Mouse (Mus musculus) adrenal gland, postnatal 25 days (tissue): Measurements from ENCODE around the gene Ppp2r2c. TPM values are rescaled to one million over a fixed set of nuclear protein-coding genes. Genes with fewer than 3 reads are reported as not detected.

ENCODE experiments used
- DNase-seq: peaks from one replicate; pipeline ENCODE4 v3.0.0; 2021; ENCODE audit warnings: mixed read lengths
- total RNA-seq: library from RNA; stranded (reverse); gene quantifications from 2 replicates; pipeline ENCODE4 v1.2.3, GENCODE M21; 2021

The Ppp2r2c gene
- total RNA-seq, 1 experiment from 2014 or later, result 7.5 TPM

DNA sequence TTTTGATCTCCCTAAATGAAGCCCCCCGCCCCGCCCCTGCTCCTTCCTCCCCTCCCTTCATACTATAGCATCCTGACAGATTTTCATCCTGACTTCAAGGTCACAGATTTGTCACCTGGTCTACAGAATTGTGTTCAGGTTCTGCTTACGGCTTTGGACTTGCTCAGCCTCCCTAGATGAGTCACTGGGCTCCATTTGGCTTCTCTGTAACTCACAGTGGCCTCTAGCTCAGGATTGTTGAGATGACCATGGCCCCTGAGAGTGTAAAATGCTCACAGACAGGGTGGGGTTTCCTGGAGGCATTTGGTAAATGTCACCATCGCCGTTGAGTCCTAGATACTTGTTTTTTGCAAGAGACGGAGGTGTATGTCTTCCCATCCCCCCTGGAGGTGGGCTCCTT is 2.6 kb downstream of the Ppp2r2c start:
- DNase-seq, result no peak

GRCm38 (mm10) chr5:36875956-36876355 is 7.6 kb downstream of the Ppp2r2c start:
- no peak for DNase-seq

GRCm38 (mm10) chr5:36876777-36877396 is 8.6 kb downstream of the Ppp2r2c start:
- DNase-seq, result no peak

GRCm38 (mm10) chr5:36877641-36878040 is 9.3 kb downstream of the Ppp2r2c start:
- DNase-seq, result no peak

DNA sequence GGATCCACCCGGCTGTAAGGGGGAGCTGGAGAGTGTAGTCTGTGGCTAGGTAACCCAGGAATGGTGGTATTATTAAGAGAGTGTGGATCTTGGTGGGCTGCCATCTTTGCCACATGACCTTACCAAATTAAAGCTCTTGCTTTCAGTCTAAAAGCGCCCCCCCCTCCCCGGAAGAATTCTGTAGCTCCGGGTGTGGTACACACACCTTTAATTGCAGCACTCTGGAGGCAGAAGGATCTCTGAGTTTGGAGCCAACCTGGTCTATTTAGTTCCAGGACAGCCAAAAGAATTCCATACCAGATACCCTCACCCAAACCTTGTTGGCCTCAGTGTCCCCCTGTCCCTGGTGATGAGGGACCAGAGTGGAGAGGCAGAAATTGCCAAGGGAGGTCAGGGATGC is 10.5 kb downstream of the Ppp2r2c start:
- no peak for DNase-seq

DNA sequence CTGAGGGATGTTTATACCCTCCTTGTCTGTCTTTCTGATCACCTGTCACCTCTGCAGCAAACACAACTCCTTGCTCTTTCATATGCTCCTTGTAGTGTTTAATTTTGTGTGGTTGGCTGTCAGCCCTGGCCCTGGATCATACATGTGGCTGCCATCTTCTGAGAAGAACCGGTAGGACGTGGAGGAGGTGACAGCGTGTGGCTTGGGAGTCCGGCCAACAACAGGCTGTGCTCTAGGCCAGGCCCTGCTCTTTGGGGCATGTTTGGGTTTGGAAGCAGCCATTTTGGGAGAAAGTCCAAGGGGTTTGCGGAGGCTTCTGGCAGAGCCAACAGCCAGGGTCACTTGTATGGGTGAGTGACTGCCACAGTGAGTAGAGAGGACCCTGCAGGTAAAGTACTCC is 12.3 kb downstream of the Ppp2r2c start:
- DNase-seq, result no peak

DNA sequence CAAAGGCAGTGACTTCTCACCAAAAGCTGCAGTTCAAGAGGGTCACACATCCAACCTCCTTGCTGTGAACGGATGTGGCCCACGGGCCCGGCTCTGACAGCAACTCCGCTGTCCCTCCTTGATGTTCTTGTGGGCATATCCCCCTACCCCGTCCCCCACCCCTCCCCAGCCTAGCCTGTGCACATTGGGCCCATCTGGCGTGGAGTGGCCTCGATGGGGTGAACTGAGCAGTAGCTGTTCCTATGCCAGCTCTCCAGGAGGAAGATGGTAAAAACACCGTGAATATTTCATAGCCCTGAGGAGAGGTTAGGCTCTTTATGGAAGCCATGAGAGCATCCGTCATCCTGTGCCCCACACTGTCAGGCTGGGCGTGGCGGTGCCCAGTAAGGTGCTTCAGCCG is 15.2 kb downstream of the Ppp2r2c start:
- no peak for DNase-seq

DNA sequence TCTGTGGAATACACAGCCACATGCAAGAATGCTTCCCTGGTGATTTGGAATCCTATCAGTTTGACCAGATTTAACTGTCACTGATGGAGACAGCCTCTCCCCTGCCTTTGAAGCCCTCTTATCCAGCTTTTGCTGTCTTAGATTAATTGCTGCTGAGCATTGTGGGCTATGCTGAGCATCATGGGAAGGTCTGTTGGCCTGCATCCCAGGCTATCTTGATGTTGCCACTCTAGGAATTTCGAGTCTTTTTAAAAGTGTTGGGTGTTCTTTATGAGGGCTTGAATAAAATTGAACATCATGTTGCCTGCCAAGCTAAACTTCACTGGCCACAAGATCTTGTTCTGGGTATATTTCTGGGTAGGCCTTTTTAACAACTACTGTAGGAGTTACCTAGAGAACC is 16.8 kb downstream of the Ppp2r2c start:
- no peak for DNase-seq

DNA sequence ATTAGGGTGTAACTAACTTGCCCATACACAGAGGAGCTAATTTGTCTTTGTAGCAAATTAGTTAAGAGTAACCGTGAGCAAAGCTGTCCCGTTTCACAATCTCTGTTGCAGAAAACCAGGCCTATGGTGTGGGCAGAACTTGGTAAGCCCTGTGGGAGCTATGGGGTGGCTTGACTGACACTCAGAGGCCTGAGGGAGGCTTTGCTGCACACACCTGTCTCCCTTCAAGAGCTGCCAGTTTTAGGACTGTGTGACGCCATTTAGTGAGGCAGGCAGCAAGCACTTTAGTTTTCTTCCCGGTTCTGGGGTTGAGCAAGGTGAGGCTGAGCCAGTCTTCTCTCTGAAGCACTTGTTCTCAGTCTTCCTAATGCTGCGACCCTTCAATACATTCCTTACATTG is 17.3 kb downstream of the Ppp2r2c start:
- DNase-seq, result no peak

GRCm38 (mm10) chr5:36886298-36886697 is 18.0 kb downstream of the Ppp2r2c start:
- DNase-seq, result no peak

GRCm38 (mm10) chr5:36886852-36887283 is 18.6 kb downstream of the Ppp2r2c start:
- no peak for DNase-seq

DNA sequence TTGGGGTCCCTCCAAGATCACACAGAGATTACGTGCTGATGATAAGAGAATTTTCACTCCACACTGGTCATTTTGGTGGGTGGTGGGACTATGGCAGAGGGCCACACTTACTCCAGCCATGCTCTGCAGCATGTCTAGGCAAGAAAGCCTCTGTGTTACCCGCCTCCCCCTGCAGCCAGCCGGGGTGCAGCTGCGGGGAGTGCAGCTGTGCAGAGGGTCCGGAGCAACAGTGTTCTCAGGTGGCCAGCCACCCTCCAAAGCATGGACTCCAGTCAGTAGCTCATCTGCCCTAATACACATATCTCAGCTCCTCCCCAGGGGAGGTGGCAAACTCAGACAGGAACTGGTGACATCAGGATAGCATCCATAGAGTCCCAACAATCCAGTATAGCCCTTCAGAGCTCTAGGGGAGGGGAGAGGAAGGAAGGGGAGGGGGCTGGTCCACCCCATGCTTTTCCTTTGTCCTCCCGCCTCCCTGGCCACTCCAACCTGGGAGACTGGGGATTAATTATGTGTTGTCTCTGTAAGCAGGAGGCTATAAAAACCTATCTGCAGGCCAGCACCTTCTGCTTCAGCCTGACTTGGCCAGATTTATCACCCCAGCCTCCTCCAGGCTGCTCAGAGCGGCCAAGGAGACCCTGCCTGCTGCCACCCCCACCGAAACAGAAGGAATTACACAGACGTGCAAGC is 19.1 kb downstream of the Ppp2r2c start:
- no peak for DNase-seq

GRCm38 (mm10) chr5:36888501-36888900 is 20.2 kb downstream of the Ppp2r2c start:
- no peak for DNase-seq

DNA sequence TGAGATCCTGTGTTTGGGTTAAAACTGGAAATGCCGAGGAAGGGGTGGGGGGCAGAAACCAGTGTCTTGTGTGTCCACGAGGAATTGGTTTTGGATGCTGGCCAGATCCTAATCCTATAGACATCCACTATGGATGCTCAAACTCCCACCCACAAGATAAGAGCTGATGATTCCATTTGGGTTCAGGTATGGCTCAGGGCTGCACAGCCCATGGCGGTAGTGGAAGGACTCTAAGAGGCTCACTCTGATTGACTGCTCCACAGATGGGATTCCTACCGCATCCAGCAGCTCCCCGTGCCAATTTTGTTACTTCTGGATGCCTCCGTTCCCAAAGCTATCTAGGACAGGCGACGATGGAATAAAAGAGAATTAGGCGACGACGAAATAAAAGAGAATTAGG is 20.6 kb downstream of the Ppp2r2c start:
- no peak for DNase-seq

DNA sequence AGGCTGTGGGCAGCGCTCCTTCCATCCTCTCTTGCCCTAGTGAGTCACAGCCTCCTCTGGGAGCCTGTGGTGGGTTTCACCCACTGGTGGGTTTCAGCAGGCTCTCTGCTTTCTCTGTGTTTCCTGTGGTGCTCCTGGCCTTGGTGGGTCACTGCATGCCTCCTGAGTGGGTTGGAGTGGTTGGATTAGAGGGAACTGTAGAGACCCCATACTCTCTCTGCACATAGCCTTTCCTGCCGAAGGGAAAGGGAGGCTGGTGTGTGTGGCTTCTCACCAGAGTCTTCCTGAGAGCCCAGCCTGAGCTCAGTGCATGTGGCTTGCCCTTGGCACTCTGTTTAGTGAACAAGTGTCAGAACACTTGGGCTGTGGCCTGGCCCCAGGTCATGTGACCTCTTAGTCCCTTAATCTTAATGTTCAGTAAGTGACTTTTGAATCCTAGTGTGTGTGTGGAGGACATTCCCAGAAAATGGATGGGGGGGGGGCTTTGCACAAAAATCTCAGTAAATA is 21.1 kb downstream of the Ppp2r2c start:
- DNase-seq, result no peak

DNA sequence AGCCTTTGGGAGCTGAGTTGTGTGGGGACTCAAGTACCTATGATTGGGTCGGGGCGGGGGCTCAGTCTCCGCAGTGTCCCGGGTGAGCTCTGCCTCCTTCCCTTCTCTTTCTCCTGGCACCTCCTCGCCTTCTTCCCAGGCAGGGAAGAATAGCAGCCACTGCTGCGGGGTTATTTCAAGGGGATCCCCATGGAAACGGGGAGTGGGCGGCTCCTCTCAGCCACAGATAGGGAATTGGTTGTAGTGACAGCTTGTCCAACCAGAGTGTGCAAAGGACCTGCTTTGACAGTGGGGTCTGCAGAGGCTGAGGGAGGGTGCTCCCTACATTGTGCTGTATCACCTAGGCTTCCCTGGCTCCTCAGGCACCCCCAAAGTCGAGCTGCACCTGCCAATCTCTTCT is 22.5 kb downstream of the Ppp2r2c start:
- DNase-seq, result no peak

DNA sequence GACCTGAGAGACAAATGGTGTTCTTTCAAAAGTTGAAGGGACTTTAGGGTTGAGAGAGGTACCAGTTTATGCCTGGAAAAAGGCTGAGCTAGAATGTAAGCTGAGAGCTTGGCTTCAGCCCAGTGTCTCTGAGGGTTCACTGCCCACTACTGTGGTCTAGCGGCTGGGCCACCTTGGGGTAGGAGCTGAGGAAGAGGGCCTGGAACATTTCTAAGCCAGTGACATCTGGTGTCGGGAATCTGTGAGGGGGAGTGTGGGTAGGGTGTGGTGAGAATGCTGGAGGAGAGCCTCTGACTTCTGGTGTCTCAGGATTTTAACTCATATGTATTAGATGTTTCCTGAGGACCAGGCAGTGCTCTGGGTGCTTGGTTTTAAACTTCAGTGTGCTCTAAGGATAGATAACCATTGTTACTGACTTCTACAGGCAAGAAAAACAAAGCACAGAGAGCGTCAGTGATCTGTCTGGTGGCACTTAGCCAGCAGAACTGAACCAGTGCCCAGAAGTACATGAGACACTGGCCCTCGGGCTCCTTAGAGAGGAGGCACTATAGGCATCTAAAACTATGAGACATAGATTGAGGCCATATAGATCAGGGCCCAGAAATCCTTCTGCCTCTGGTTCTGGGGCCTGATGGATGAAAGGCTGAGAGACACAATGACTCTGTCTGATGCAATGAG is 23.6 kb downstream of the Ppp2r2c start:
- DNase-seq, result no peak

DNA sequence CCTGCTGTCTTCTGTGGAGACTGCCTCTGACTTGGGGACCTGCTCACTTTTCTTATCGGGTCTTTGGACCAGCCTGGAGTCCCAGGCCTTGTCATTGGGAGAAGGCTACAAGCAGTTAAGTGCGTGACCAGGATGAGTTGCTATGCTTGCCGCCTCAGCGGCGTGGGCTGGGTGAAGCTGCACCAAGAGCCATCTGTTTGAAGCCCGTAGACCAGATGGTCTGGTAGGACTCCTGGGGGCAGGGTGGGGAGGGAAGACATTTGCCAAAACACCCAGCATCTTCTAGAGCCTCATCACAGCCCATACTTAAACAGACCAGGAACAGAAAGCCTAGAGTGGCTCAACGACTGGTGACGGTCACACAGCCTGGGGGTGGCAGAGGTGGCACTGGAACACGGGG is 24.9 kb downstream of the Ppp2r2c start:
- no peak for DNase-seq

- DNase-seq, result no peak
These were observed 25.8 kb downstream of the Ppp2r2c start for GRCm38 (mm10) chr5:36894070-36894469.

- no peak for DNase-seq
These were observed 26.5 kb downstream of the Ppp2r2c start for GRCm38 (mm10) chr5:36894604-36895368.

- DNase-seq, result no peak
These were observed 27.6 kb downstream of the Ppp2r2c start for GRCm38 (mm10) chr5:36895621-36896573.
